Mouse (Mus musculus): ENCODE measurements at regions not wholly inside any gene's neighbourhood (a gene's known extent, or its start where the extent isn't known, plus 50 kb on each side); places are given as distances from the start of the nearest gene placed in this dataset.

DNA sequence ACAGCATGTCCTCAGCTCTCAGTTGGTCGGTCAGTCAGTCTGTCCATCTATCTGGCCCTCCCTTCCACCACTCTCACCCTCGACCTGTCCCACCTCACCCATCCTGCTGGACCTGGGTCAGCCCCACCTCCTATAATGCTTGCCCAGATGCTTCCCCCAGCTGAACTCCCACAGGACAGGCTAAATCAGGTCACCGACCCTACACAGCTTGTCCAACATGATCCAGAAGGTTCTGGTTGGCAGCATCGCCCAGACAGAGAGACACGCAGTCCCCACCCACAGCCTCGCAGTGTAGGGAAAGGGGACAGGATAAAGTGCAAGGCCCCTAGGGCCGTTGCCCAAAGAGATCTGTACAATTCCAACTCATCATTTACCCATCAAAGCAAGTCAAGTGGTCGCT lies 97.1 kb upstream of the Slc45a1 start:
- TF ChIP-seq POLR2A (IDR thresholded peaks at IDR 0.05; ENCODE audit: insufficient read length, low read depth) = no peak
- TF ChIP-seq MYOG (IDR thresholded peaks at IDR 0.05; ENCODE audit: control insufficient read depth in 1 of 3, insufficient read depth in 1 of 3, insufficient read length in 2 of 3, low read depth in 2 of 3) = no peak
- TF ChIP-seq MYOD1 (IDR thresholded peaks at IDR 0.05; ENCODE audit: control insufficient read depth in 1 of 3, insufficient read length in 2 of 3, low read depth in 2 of 3) = no peak
- no peak for TF ChIP-seq CEBPB (IDR thresholded peaks at IDR 0.05; ENCODE audit: insufficient read depth, poor library complexity, severe bottlenecking)
- no peak for TF ChIP-seq TCF12 (IDR thresholded peaks at IDR 0.05; ENCODE audit: insufficient read depth, poor library complexity, severe bottlenecking)
- TF ChIP-seq MAX (IDR thresholded peaks at IDR 0.05; ENCODE audit: low read depth) = no peak
- no peak for TF ChIP-seq E2F4 (IDR thresholded peaks at IDR 0.05; ENCODE audit: insufficient read depth)
- no peak for TF ChIP-seq POLR2AphosphoS2 (IDR thresholded peaks at IDR 0.05; ENCODE audit: insufficient read length, low read depth)

Measured in myocyte (in vitro differentiated cells).